Mouse (Mus musculus): ENCODE measurements around the gene Fdxr. TPM values are rescaled to one million over a fixed set of nuclear protein-coding genes. Genes with fewer than 3 reads are reported as not detected.

Fdxr gene
- total RNA-seq, 2 experiments from 2014 or later, result 6.7 to 7.7 TPM

DNA sequence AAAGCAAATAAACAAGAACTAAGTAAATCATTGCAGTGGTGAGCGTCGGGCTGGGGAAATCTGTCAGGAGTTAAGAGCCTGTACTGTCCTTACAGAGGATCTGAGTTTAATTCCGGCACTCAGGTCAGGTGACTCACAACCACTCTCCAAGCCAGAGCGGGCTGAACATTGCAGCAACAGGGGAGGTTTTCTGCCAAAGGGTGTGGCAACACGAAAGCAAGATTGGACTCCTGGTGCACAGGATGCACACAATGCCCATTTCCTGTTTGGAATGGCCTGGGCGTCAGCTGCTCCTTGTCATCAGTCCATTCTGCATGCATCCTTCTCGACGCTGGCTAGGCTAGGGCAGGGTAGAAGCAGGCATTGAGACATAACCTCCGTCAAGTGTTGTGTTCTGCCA is 57.6 kb downstream of the Fdxr start:
- no peak for DNase-seq (ENCODE audit: low spot score in 2 of 2)

Small RNA genes within 50 kb of the gene (microRNA-seq; reads per million reads assigned to microRNA genes)
- not detected for gene Gm25837

Other genes starting within 250 kb of the Fdxr start
- 1 to 10 TPM; 2.5 to 3.2 TPM for gene Cd300ld5, start 239.3 kb downstream of the Fdxr start, total RNA-seq (2021)
- 1 to 10 TPM; 3.9 to 4.7 TPM for gene Cd300ld3, start 228.6 kb downstream of the Fdxr start, total RNA-seq (2021)
- under 1 TPM in 1 of 2 experiments, not detected in 1; 0.29 TPM for gene Cd300e, start 214.9 kb downstream of the Fdxr start, total RNA-seq (2021)
- 1 to 10 TPM; 1.0 to 1.3 TPM for gene Rab37, start 185.6 kb downstream of the Fdxr start, total RNA-seq (2021)
- under 1 TPM; 0.49 TPM for gene Cd300lf, start 143.1 kb downstream of the Fdxr start, total RNA-seq (2021)
- gene Slc9a3r1, start 113.7 kb downstream of the Fdxr start, total RNA-seq (2021), result 10 to 100 TPM; 10.9 to 12.4 TPM
- gene Tmem104, start 89.6 kb downstream of the Fdxr start, total RNA-seq (2021), result 1 to 10 TPM; 8.5 to 9.8 TPM
- 10 to 100 TPM; 16.4 to 17.9 TPM for gene Nat9, start 89.2 kb downstream of the Fdxr start, total RNA-seq (2021)
- not detected for gene Grin2c, start 9.8 kb downstream of the Fdxr start, total RNA-seq (2021)
- gene Fads6, start 20.6 kb upstream of the Fdxr start, total RNA-seq (2021), result under 1 TPM; 0.34 to 0.37 TPM
- gene Otop2, start 30.1 kb upstream of the Fdxr start, total RNA-seq (2021), result not detected
- gene Ush1g, start 45.0 kb upstream of the Fdxr start, total RNA-seq (2021), result not detected
- not detected for gene Otop3, start 57.7 kb upstream of the Fdxr start, total RNA-seq (2021)
- 1 to 10 TPM; 7.2 to 9.0 TPM for gene Hid1, start 90.7 kb upstream of the Fdxr start, total RNA-seq (2021)
- 10 to 100 TPM; 19.4 to 22.2 TPM for gene Cdr2l, start 104.9 kb upstream of the Fdxr start, total RNA-seq (2021)
- 10 to 100 TPM; 89.6 to 94.0 TPM for gene Mrpl58, start 126.7 kb upstream of the Fdxr start, total RNA-seq (2021)
- gene Atp5h, start 142.9 kb upstream of the Fdxr start, total RNA-seq (2021), result 100 to 1,000 TPM; 763 to 790 TPM
- gene Kctd2, start 143.1 kb upstream of the Fdxr start, total RNA-seq (2021), result 10 to 100 TPM; 21.4 to 21.6 TPM
- gene Trim80, start 163.5 kb upstream of the Fdxr start, total RNA-seq (2021), result not detected
- gene Slc16a5, start 185.4 kb upstream of the Fdxr start, total RNA-seq (2021), result not detected
- gene Armc7, start 198.6 kb upstream of the Fdxr start, total RNA-seq (2021), result 1 to 10 TPM; 2.1 to 3.4 TPM
- gene Nt5c, start 214.8 kb upstream of the Fdxr start, total RNA-seq (2021), result 10 to 100 TPM; 20.1 to 23.0 TPM
- 100 to 1,000 TPM; 251 to 285 TPM for gene Jpt1, start 237.3 kb upstream of the Fdxr start, total RNA-seq (2021)